Mouse (Mus musculus) spleen, adult 2 months (tissue): ENCODE data around the gene Lmo2.

Source experiments
- CTCF ChIP-seq: fragments of 200-500 bp; IDR thresholded peaks from 2 replicates; pipeline ENCODE4 v1.5.1; 2011; ENCODE audit warnings: mild to moderate bottlenecking, inconsistent platforms; ENCODE audit not compliant: insufficient read depth, insufficient read length, insufficient replicate concordance; ENCODE audit errors: extremely low read depth
- POLR2A ChIP-seq: fragments of 200-500 bp; IDR thresholded peaks from 2 replicates; pipeline ENCODE4 v1.6.1; 2011; ENCODE audit warnings: low read depth, low read length, inconsistent platforms

DNA sequence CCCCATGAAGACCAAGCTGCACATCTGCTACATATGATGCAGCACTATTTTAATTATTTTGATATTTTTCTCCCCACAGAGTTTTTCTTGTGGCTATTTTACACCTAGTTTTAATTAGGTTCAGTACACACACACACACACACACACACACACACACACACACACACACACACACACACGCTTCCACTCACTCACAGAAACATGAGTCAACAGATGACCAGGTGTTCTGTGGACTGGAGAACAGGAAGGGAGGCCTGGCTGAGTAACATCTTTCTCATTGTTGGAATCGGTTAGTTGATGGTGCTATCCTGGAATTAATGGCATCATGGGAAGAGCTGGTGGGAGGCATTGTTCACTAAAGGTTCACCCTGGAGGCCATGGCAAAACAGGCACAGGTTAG is 20.1 kb upstream of the Lmo2 start:
- no peak for TF ChIP-seq POLR2A
- no peak for TF ChIP-seq CTCF
